Comparison of ENCODE assay signal across 30 mouse cellular contexts in genomic region chr8:126504492-126505182, GRCm38 (mm10). TPM values are rescaled to one million over a fixed set of nuclear protein-coding genes. Genes with fewer than 3 reads are reported as not detected.
DNase-seq lines count a peak whose midpoint lies in the region; ATAC-seq and TF ChIP-seq lines count a peak whose summit lies in the region.
"Had no signal": no experiment of that assay in that cellular context is flagged by ENCODE, and none has a peak within 500 bp of the region (broad histone marks: within the 10 kb centered on the region; RNA-seq: fewer than 3 reads in every experiment).

No protein-coding gene starts in this region.

- no peak overlapping the region for H3K4me2 ChIP-seq in kidney, embryonic 16.5 days (replicated peaks; ENCODE audit: low read depth, low read length)
- no peak overlapping the region for H3K4me2 ChIP-seq in lung, postnatal 0 days (replicated peaks; ENCODE audit: low read depth, low read length)
- H3K4me2 ChIP-seq in heart, embryonic 12.5 days: no peak overlapping the region
- H3K4me2 ChIP-seq: forebrain, embryonic 15.5 days; heart, embryonic 11.5 days; hindbrain, embryonic 13.5 days; limb, embryonic 13.5 days; liver, embryonic 12.5 days; neural tube, embryonic 12.5 days had no signal

- peaks cover 7% of the 10 kb centered on the region; the same call in 1 of the 2 replicates for H3K4me1 ChIP-seq in kidney, embryonic 16.5 days (ENCODE audit: insufficient read depth, low read length)
- H3K4me1 ChIP-seq in lung, postnatal 0 days (ENCODE audit: insufficient read depth, low read depth, low read length): no peaks in the 10 kb centered on the region
- H3K4me1 ChIP-seq in heart, embryonic 12.5 days (replicated peaks): peaks cover 7% of the 10 kb centered on the region
- H3K4me1 ChIP-seq: forebrain, embryonic 15.5 days; hindbrain, embryonic 13.5 days; liver, embryonic 12.5 days; neural tube, embryonic 12.5 days had no signal

- intact Hi-C loops in left cerebral cortex, adult 2 months (cut with DNase I): no loop called here

- DNase-seq in kidney, adult 8-10 months: no peak
- peak; percentile 86 for DNase-seq in lung, postnatal 0 days (ENCODE audit: low spot score)
- DNase-seq in lung, postnatal 36 days: no peak
- peak; percentile 55 for DNase-seq in thymus, postnatal 14 days
- no peak for DNase-seq in left cerebral cortex, adult 2 months (ENCODE audit: extremely low spot score in 1 of 2, low spot score in 2 of 2)
- DNase-seq: adrenal gland, postnatal 25 days; cerebellum, adult 11-12 months; cerebellum, adult 9-11 months; gastrocnemius, postnatal 36 days; heart, adult 18-20 months; heart, postnatal 4 days; kidney, postnatal 10 days; liver, postnatal 0 days; right cerebral cortex, adult 18-20 months; right cerebral cortex, postnatal 4 days had no signal

- H3K27ac ChIP-seq in kidney, embryonic 16.5 days (ENCODE audit: low read length): peak overlapping the region; percentile 0; the same call in 1 of the 2 replicates
- H3K27ac ChIP-seq in lung, postnatal 0 days (ENCODE audit: low read length): 0 out of 2 replicates have a peak overlapping the region, but pooled peaks have one; percentile 38
- no peak overlapping the region for H3K27ac ChIP-seq in heart, embryonic 12.5 days (ENCODE audit: poor library complexity, severe bottlenecking)
- H3K27ac ChIP-seq in left cerebral cortex, adult 2 months: no peak overlapping the region
- H3K27ac ChIP-seq: forebrain, embryonic 10.5 days; forebrain, embryonic 15.5 days; hindbrain, embryonic 13.5 days; limb, embryonic 13.5 days; liver, embryonic 12.5 days; midbrain, embryonic 10.5 days; neural tube, embryonic 12.5 days; stomach, postnatal 0 days had no signal

- TF ChIP-seq EP300 in lung, postnatal 0 days (IDR thresholded peaks at IDR 0.05): peak; percentile 22; the same call in 1 of the 2 replicates

- H3K36me3 ChIP-seq in kidney, embryonic 16.5 days (ENCODE audit: insufficient read depth, low read length): no peaks in the 10 kb centered on the region
- no peaks in the 10 kb centered on the region for H3K36me3 ChIP-seq in lung, postnatal 0 days (ENCODE audit: insufficient read depth, low read length)
- no peaks in the 10 kb centered on the region for H3K36me3 ChIP-seq in heart, embryonic 12.5 days
- H3K36me3 ChIP-seq: forebrain, embryonic 10.5 days; forebrain, embryonic 15.5 days; hindbrain, embryonic 13.5 days; limb, embryonic 13.5 days; liver, embryonic 12.5 days; midbrain, embryonic 10.5 days; neural tube, embryonic 12.5 days had no signal

- peak; percentile 62 for ATAC-seq in kidney, embryonic 16.5 days (ENCODE audit: low FRiP score, low TSS enrichment)
- peak; percentile 87 for ATAC-seq in lung, postnatal 0 days
- ATAC-seq in erythroblast, adult 5-6 weeks (replicated peaks; ENCODE audit: low FRiP score, poor library complexity, severe bottlenecking): 0 out of 2 replicates have a peak, but pooled peaks have one; percentile 37
- ATAC-seq in heart, embryonic 12.5 days (ENCODE audit: insufficient number of reproducible peaks, low FRiP score): no peak
- ATAC-seq: CD4-positive, CD25-positive, alpha-beta regulatory T cell, adult 4 months; forebrain, embryonic 15.5 days; intestine, embryonic 16.5 days; liver, embryonic 12.5 days; liver, postnatal 0 days had no signal

- H3K27me3 ChIP-seq in kidney, embryonic 16.5 days (ENCODE audit: insufficient read depth, low read length): no peaks in the 10 kb centered on the region
- H3K27me3 ChIP-seq in lung, postnatal 0 days (replicated peaks; ENCODE audit: insufficient read depth, low read length): no peaks in the 10 kb centered on the region
- no peaks in the 10 kb centered on the region for H3K27me3 ChIP-seq in heart, embryonic 12.5 days (replicated peaks)
- H3K27me3 ChIP-seq: forebrain, embryonic 15.5 days; hindbrain, embryonic 13.5 days; limb, embryonic 13.5 days; liver, embryonic 12.5 days; neural tube, embryonic 12.5 days had no signal

- H3K4me3 ChIP-seq in kidney, embryonic 16.5 days (ENCODE audit: low read length): no peak overlapping the region
- no peak overlapping the region for H3K4me3 ChIP-seq in lung, postnatal 0 days (ENCODE audit: low read depth, low read length)
- no peak overlapping the region for H3K4me3 ChIP-seq in heart, embryonic 12.5 days
- H3K4me3 ChIP-seq in left cerebral cortex, adult 2 months: no peak overlapping the region
- H3K4me3 ChIP-seq: forebrain, embryonic 10.5 days; forebrain, embryonic 15.5 days; hindbrain, embryonic 13.5 days; limb, embryonic 13.5 days; liver, embryonic 12.5 days; midbrain, embryonic 10.5 days; myocyte; neural tube, embryonic 12.5 days had no signal

- WGBS in kidney, embryonic 16.5 days: 23% methylated on average over 16 of the region's 16 CpGs
- WGBS in lung, postnatal 0 days: 51% methylated on average over 16 of the region's 16 CpGs
- WGBS in heart, embryonic 12.5 days: 85% methylated on average over 16 of the region's 16 CpGs

- no peaks in the 10 kb centered on the region for H3K9me3 ChIP-seq in kidney, embryonic 16.5 days (ENCODE audit: low read length)
- no peaks in the 10 kb centered on the region for H3K9me3 ChIP-seq in lung, postnatal 0 days (ENCODE audit: low read length)
- H3K9me3 ChIP-seq in heart, embryonic 12.5 days (replicated peaks): peaks cover 5% of the 10 kb centered on the region; the same call in 1 of the 2 replicates
- H3K9me3 ChIP-seq: forebrain, embryonic 10.5 days; forebrain, embryonic 15.5 days; limb, embryonic 13.5 days; liver, embryonic 12.5 days; midbrain, embryonic 10.5 days; neural tube, embryonic 12.5 days had no signal

- no peak for TF ChIP-seq CTCF in lung, postnatal 0 days (IDR thresholded peaks at IDR 0.05)
- TF ChIP-seq CTCF in left cerebral cortex, adult 2 months (IDR thresholded peaks at IDR 0.05): no peak

- no peak overlapping the region for H3K9ac ChIP-seq in kidney, embryonic 16.5 days (replicated peaks; ENCODE audit: low read length)
- H3K9ac ChIP-seq in lung, postnatal 0 days (replicated peaks; ENCODE audit: low read depth): no peak overlapping the region
- H3K9ac ChIP-seq in heart, embryonic 12.5 days: no peak overlapping the region
- H3K9ac ChIP-seq: forebrain, embryonic 15.5 days; hindbrain, embryonic 13.5 days; limb, embryonic 13.5 days; liver, embryonic 12.5 days; liver, postnatal 0 days; neural tube, embryonic 12.5 days had no signal

RNA-seq across cellular contexts. Expression of gene Tarbp1, which starts 29.8 kb away (rescaled TPM):
- polyA plus RNA-seq in kidney, embryonic 16.5 days (2015; fragmentation: Nextera tagmentation; extraction: Ambion mirVana): 3.1 and 3.3 TPM in 2 replicates
- polyA plus RNA-seq in lung, postnatal 0 days (2015; fragmentation: Nextera tagmentation; extraction: Ambion mirVana): 1.1 and 1.2 TPM in 2 replicates
- total RNA-seq in erythroblast, adult 5-6 weeks (2015; ENCODE audit: low replicate concordance): 0.84 and 3.1 TPM in 2 replicates
- 0.98 and 1.4 TPM in 2 replicates for total RNA-seq in erythroblast, adult 5-6 weeks (2017; ENCODE audit: low replicate concordance)
- 2.4 and 2.6 TPM in 2 replicates for polyA plus RNA-seq in heart, embryonic 12.5 days (2016; fragmentation: Nextera tagmentation; extraction: Ambion mirVana)
- 1 to 10 TPM; 4.2 to 4.6 TPM for total RNA-seq in left cerebral cortex, adult 2 months (2021)

Comparison
In these comparisons a context has a peak if more than half of its experiments do, and no peak if none do; other contexts are left out.
1. DNase-seq: peak in lung, postnatal 0 days (single experiment) and thymus, postnatal 14 days (single experiment); none in kidney, adult 8-10 months (0 of 2), lung, postnatal 36 days (single experiment) and left cerebral cortex, adult 2 months (0 of 2).
2. H3K27ac ChIP-seq: peak in kidney, embryonic 16.5 days (single experiment) and lung, postnatal 0 days (single experiment); none in heart, embryonic 12.5 days (single experiment) and left cerebral cortex, adult 2 months (single experiment).